Mouse (Mus musculus) liver, embryonic 18 days (tissue): Measurements from ENCODE around the gene Fggy. TPM values are rescaled to one million over a fixed set of nuclear protein-coding genes. Genes with fewer than 3 reads are reported as not detected.

Source experiments
- polyA plus RNA-seq: library from polyadenylated mRNA; depleted of rRNA; stranded (reverse); fragments of >200 nt; gene quantifications from 2 replicates; pipeline ENCODE4 v1.2.3, GENCODE M21; 2012; rRNA removed

The Fggy gene
- polyA plus RNA-seq: 43.5 and 49.4 TPM in 2 replicates

GRCm38 (mm10) chr4:95557333-95557956 lies at the start of gene Fggy:
Gene Fggy, plus strand, starts transcription at chr4:95557507.

GRCm38 (mm10) chr4:95966928-95967724 lies 409.8 kb downstream of the Fggy start, which contains the start of gene Hook1:
Gene Hook1, plus strand, starts transcription at chr4:95967240.

